Mouse (Mus musculus) cerebellum, adult 2 months (tissue): Measurements from ENCODE around the gene Slc35e3.

Experiments
- CTCF ChIP-seq: fragments of 200-500 bp; IDR thresholded peaks from 2 replicates; pipeline ENCODE4 v1.5.1; 2011; ENCODE audit warnings: low read depth, mild to moderate bottlenecking, control low read depth, low read length, moderate library complexity, borderline replicate concordance; ENCODE audit not compliant: insufficient read depth
- POLR2A ChIP-seq: fragments of 200-500 bp; IDR thresholded peaks from 2 replicates; pipeline ENCODE4 v1.6.1; 2011; ENCODE audit warnings: low read length, control low read depth, borderline replicate concordance; ENCODE audit not compliant: insufficient read depth

GRCm38 (mm10) chr10:117793436-117794030, 47.4 kb upstream of the Slc35e3 start:
- TF ChIP-seq CTCF (no peak), POLR2A (no peak)
